Mouse (Mus musculus) ES-Bruce4 (cell line): ENCODE measurements at regions not wholly inside any gene's neighbourhood (a gene's known extent, or its start where the extent isn't known, plus 50 kb on each side); places are given as distances from the start of the nearest gene placed in this dataset.

Experiments
- CTCF ChIP-seq: IDR thresholded peaks from one replicate; pipeline ENCODE4 v1.8.1; 2011; ENCODE audit warnings: low read depth, low read length
- EP300 ChIP-seq: IDR thresholded peaks from 2 replicates; pipeline ENCODE4 v1.6.1; 2011; ENCODE audit warnings: low read depth, low read length; ENCODE audit not compliant: insufficient read depth
- POLR2A ChIP-seq: IDR thresholded peaks from one replicate; pipeline ENCODE4 v1.8.1; 2011; ENCODE audit warnings: low read length; ENCODE audit not compliant: insufficient read depth

GRCm38 (mm10) chr19:23087575-23087974 lies 53.5 kb upstream of the Klf9 start:
- TF ChIP-seq POLR2A, result no peak
- no peak for TF ChIP-seq CTCF
- peak; percentile 98 for TF ChIP-seq EP300
